Mouse (Mus musculus) cerebellum, adult 2 months (tissue): ENCODE data around the gene Sult6b1. TPM values are rescaled to one million over a fixed set of nuclear protein-coding genes. Genes with fewer than 3 reads are reported as not detected.

Experiments used
- DNase-seq, 2 experiments: peaks; one replicate each; pipeline ENCODE4 v3.0.0; 2021
- H3K27ac ChIP-seq: fragments of 200-500 bp; 2 replicates; pipeline ENCODE4 v1.5.1; 2012; ENCODE audit warnings: low read length, control low read depth, inconsistent platforms; ENCODE audit not compliant: insufficient read depth
- H3K27me3 ChIP-seq: fragments of 200-500 bp; 2 replicates; pipeline ENCODE4 v1.6.1; 2012; ENCODE audit warnings: inconsistent platforms, mild to moderate bottlenecking, low read length, moderate library complexity; ENCODE audit not compliant: control insufficient read depth, insufficient read depth
- H3K4me1 ChIP-seq: fragments of 200-500 bp; 2 replicates; pipeline ENCODE4 v1.6.1; 2011; ENCODE audit warnings: low read length; ENCODE audit not compliant: control insufficient read depth, insufficient read depth
- H3K4me3 ChIP-seq: fragments of 200-500 bp; replicated peaks from 2 replicates; pipeline ENCODE3; 2011; ENCODE audit warnings: mild to moderate bottlenecking, low read depth, low read length, control low read depth; ENCODE audit not compliant: insufficient read depth
- CTCF ChIP-seq: fragments of 200-500 bp; IDR thresholded peaks from 2 replicates; pipeline ENCODE4 v1.5.1; 2011; ENCODE audit warnings: low read depth, mild to moderate bottlenecking, control low read depth, low read length, moderate library complexity, borderline replicate concordance; ENCODE audit not compliant: insufficient read depth
- POLR2A ChIP-seq: fragments of 200-500 bp; IDR thresholded peaks from 2 replicates; pipeline ENCODE4 v1.6.1; 2011; ENCODE audit warnings: low read length, control low read depth, borderline replicate concordance; ENCODE audit not compliant: insufficient read depth
- WGBS: fragments of 180-500 bp; shearing (Covaris S2); methylation state at CpG from one replicate; pipeline ENCODE4 v1.1.7; 2018; 5-methylcytosine and 5-hydroxymethylcytosine counted together
- polyA plus RNA-seq: library from polyadenylated mRNA; depleted of rRNA; stranded (reverse); fragments of >200 nt; gene quantifications from 2 replicates; pipeline ENCODE4 v1.2.3, GENCODE M21; 2012

The Sult6b1 gene
- polyA plus RNA-seq, 1 experiment: 0.20 TPM

DNA sequence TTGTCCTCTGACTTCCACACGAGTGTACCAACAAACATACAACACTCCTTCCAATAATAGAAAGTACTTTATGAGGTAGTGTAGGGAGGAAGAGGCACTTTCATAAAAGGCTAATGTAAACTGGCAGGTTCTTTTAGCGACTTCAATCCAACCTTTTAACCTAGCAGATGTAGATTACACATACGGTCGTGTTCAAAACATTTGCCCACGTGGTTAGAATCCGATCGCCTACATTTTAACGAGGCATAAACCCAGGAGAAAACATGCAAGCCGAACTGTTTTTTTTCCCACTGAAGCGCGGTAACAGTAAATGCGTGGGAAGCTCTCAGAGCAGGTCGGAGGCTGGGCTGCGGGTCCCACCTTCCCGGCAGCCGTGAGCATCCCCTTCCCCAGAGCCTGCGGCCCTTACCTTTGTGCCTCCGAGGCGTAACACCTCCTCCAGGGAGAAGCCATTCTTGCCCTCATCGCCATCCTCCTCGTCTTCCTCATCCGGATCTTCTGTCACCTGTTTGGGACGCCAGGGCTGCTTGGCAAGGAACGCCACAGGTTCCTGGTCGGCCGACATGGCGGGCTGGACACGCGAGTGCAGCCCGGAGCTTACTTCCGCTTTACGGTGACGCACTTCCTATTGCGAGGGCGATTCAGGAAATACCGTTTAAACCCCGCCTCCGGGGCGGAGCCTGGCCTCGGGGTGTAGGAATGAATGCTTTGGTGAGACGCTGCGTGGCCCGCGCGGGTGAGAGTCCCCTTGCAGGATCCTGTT is 29.9 kb upstream of the Sult6b1 start, which contains the start of the genes Cebpz and Ndufaf7:
Gene Cebpz (minus strand): TSS at position 601 of the 763 bp plus-strand sequence.
Gene Ndufaf7 (plus strand): TSS at position 671 of the 763 bp plus-strand sequence.
- TF ChIP-seq CTCF: no peak
- peak; percentile 88 for TF ChIP-seq POLR2A
- under 1% methylated on average over 45 of the region's 45 CpGs for WGBS
- Histone ChIP-seq H3K4me1 (peaks cover 5% of the 10 kb centered on the region; the same call in 1 of the 2 replicates), H3K4me3 (peak within 1 kb of the TSS; percentile 93), H3K27ac (peak within 1 kb of the TSS; percentile 33), H3K27me3 (no peaks in the 10 kb centered on the region)
- peak; percentile 97 to 98 for DNase-seq

DNA sequence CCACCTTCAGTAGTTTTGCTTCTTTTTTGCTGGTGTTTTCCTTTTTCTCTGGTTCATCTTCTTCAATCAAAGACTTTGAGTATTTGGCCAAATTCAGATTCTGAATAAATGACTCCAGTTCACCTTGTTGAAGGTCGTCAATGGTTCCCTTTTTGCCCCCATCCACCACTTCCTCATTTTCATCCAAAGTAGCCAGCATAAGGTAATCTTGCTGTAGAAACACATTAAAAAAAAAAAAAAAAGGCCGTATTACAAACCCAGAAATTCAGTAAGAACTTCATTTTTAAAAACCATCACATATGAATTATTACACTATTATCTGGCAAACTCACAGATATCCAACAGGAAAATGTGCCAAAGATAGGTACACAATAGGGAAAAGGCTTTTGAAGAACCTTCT is 29.1 kb upstream of the Sult6b1 start:
- no peaks in the 10 kb centered on the region for H3K27me3 ChIP-seq
- WGBS: 86% methylated on average over 2 of the region's 2 CpGs
- H3K4me3 ChIP-seq: no peak overlapping the region
- no peak overlapping the region for H3K27ac ChIP-seq
- no peak for TF ChIP-seq CTCF
- TF ChIP-seq POLR2A: no peak
- no peak for DNase-seq
- H3K4me1 ChIP-seq: peaks cover 5% of the 10 kb centered on the region; the same call in 1 of the 2 replicates

DNA sequence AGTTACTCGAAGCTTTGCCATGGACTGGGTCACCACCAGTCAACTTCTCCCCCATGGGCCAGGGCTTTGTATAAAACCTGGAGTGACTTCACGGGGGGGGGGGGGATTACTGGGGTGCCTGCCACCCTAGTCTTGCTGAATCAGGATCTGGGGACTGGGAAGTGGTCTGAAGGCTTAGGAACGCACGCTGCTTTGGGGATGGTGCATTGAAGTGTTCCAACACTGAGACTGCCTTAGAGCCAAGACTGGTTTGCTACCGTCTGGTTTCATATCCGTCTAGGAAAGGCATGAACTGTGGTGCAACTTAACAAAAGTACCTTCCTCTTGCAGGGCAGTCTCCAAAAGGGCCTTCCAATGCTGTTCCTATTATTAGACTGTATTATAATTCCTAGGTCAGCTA is 10.9 kb upstream of the Sult6b1 start:
- H3K4me3 ChIP-seq: peak overlapping the region; percentile 21
- no peak for DNase-seq

DNA sequence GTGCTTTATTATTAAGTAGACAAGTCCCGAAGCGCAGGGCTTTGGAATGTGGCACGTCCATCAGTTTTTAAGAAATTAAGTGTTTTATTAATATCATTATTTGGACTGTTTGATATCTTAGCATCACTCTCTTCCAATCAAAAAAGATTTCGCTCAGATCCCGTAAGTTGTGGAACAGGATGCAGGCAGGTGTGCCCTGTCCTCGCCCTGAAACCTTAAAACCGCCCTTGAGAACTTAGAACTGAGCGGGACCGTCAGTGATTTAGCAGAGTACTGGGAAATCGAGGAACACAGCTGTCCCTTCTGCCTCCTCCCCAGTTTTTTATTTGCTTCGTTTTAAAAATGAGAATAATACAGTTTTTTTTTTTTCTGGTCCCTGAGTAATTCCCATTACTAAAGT is 10.1 kb upstream of the Sult6b1 start:
- H3K27me3 ChIP-seq: no peaks in the 10 kb centered on the region
- peak overlapping the region; percentile 54; the same call in 1 of the 2 replicates for H3K27ac ChIP-seq
- peaks cover 5% of the 10 kb centered on the region; the same call in 1 of the 2 replicates for H3K4me1 ChIP-seq
- peak overlapping the region; percentile 85 for H3K4me3 ChIP-seq
- WGBS: under 1% methylated on average over 11 of the region's 11 CpGs
- DNase-seq: no peak
- TF ChIP-seq CTCF (no peak), POLR2A (no peak)

More for the DNA sequence above, 10.9 kb upstream of the Sult6b1 start:
- Histone ChIP-seq H3K27me3 (no peaks in the 10 kb centered on the region), H3K27ac (no peak overlapping the region), H3K4me1 (peaks cover 5% of the 10 kb centered on the region; the same call in 1 of the 2 replicates)
- no peak for TF ChIP-seq CTCF
- 15% methylated on average over 6 of the region's 6 CpGs for WGBS

DNA sequence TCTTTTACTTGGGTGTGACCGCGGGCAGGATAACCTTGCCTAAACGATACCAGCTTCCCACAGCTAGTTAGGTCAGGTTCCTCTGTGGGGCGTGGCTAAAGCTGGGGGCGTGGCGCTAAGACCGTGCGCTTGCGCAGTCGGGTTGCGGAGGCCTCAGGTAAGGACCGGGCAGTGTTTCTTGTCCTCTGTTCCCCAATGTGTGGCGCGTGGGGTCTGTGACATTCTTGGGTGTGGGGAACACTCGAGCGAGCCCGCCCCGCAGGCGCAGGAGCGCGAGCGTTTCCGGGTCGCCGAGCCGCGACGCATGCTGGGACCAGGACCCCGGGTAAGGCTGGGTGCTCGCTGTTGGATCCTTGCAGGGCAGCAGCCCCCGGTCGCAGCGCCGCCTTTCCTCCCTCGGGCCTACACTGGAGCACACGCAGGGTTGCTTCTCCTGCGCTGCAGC is 9.6 kb upstream of the Sult6b1 start, which contains the start of gene Cebpzos:
Gene Cebpzos (plus strand): TSS at position 132 of the 445 bp plus-strand sequence.
- H3K4me3 ChIP-seq: peak within 1 kb of the TSS; percentile 85
- H3K4me1 ChIP-seq: peaks cover 5% of the 10 kb centered on the region; the same call in 1 of the 2 replicates
- H3K27ac ChIP-seq: peak within 1 kb of the TSS; percentile 54; the same call in 1 of the 2 replicates
- no peak for TF ChIP-seq CTCF
- TF ChIP-seq POLR2A: peak; percentile 84
- WGBS: under 1% methylated on average over 37 of the region's 37 CpGs
- no peaks in the 10 kb centered on the region for H3K27me3 ChIP-seq
- DNase-seq: peak; percentile 93

DNA sequence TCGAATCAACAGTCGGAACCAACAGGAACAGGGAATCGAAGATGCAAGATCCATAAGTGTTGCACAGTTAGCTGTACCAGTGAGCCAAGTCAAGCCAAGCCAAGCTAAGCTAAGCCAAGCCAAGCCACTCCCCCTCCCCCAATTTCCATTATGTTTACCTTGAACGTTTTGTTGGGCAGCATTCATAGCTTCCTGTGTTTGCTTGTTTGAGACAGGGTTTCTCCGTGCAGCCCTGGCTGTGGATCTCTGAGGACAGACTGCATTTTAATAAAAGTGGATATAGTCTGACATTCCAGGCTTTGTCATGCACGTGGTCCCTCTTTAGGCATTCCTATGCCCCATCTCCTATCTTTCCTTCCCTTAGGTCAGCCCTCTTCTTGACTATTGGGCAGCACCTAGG is 9.0 kb upstream of the Sult6b1 start:
- TF ChIP-seq POLR2A: no peak
- TF ChIP-seq CTCF: no peak
- DNase-seq: no peak
- H3K4me3 ChIP-seq: peak overlapping the region; percentile 85
- H3K27me3 ChIP-seq: no peaks in the 10 kb centered on the region
- H3K4me1 ChIP-seq: peaks cover 5% of the 10 kb centered on the region; the same call in 1 of the 2 replicates
- WGBS: 27% methylated on average over 6 of the region's 6 CpGs
- no peak overlapping the region for H3K27ac ChIP-seq

DNA sequence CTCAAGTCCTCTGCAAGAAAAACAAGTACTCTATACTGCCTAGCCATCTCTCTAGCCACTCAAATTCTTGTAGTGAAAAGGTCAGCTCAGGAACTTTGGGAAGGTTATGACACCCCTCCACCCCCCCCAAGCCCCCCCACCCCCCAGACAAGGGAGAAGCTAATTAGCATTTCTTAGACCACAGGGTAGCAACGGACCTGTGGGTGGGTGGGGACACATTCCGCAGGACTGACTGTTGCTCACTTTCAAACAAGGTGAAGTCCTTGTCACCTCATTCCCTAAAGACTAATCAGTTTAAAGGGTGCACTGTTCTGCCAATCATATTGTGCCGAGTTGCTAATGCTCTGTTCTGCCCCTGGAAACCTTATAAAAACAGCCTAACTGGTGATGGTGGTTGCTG is 7.1 kb upstream of the Sult6b1 start:
- no peak for DNase-seq
- TF ChIP-seq CTCF (no peak), POLR2A (no peak)
- Histone ChIP-seq H3K4me3 (no peak overlapping the region), H3K27ac (no peak overlapping the region), H3K4me1 (peaks cover 5% of the 10 kb centered on the region; the same call in 1 of the 2 replicates), H3K27me3 (no peaks in the 10 kb centered on the region)
- 83% methylated on average over 3 of the region's 3 CpGs for WGBS

DNA sequence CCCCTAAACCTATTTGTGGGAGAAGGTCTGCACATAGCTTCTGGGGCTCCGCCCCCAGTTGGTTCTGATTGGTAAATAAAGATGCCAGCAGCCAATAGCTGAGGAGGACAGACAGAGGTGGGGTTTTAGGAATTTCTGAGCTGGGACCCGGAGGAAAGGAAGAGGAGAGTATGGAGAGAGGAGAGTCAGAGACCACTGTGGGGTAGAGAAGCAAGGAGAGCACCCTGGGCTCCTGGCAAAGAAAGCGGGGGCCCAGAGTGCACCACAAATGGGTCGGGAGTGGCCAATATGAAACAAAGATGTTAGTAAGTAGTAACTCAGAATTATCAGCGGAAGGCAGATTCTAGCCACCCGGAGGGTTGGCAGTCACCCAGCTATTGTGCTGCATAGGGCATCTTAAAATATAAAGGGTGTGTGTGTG is 6.1 kb upstream of the Sult6b1 start:
- TF ChIP-seq POLR2A (no peak), CTCF (no peak)
- Histone ChIP-seq H3K4me1 (peaks cover 5% of the 10 kb centered on the region; the same call in 1 of the 2 replicates), H3K4me3 (peak overlapping the region; percentile 77), H3K27ac (no peak overlapping the region), H3K27me3 (no peaks in the 10 kb centered on the region)
- 18% methylated on average over 6 of the region's 6 CpGs for WGBS
- peak; percentile 48 to 59 for DNase-seq

DNA sequence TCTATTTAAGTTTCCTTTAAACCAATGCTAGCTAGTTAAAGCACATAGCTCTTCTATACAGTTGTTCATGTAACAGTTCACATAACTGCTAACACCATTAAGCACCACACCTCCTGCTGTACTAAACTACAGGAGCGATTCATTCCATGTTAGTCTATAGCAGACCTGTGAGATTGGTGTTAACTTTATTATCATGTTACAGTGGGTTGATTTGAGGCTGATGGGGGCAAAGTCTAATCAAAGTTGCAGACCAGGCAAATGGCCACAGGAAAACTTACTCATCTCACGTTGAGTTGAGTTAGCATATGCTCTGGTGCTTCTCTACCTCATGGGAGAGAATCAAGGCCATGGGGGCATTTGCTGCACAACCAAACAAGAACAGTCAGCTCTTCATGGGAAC is 2.6 kb upstream of the Sult6b1 start:
- H3K4me1 ChIP-seq: no peaks in the 10 kb centered on the region
- TF ChIP-seq CTCF: no peak
- TF ChIP-seq POLR2A: no peak
- H3K27ac ChIP-seq: no peak overlapping the region
- 61% methylated on average over 2 of the region's 2 CpGs for WGBS
- H3K4me3 ChIP-seq: no peak overlapping the region
- no peak for DNase-seq
- no peaks in the 10 kb centered on the region for H3K27me3 ChIP-seq
